In genomic region chr2:117146026-117146425, GRCm38 (mm10) we compare ENCODE assay signal across 22 mouse cellular contexts.
"Had no signal": no experiment of that assay in that cellular context is flagged by ENCODE, and none has a peak within 500 bp of the region (broad histone marks: within the 10 kb centered on the region; RNA-seq: fewer than 3 reads in every experiment).

No protein-coding gene starts in this region.

- H3K27ac ChIP-seq: kidney, postnatal 0 days; left cerebral cortex, adult 2 months; limb, embryonic 12.5 days; limb, embryonic 15.5 days; liver, embryonic 14.5 days; neural tube, embryonic 13.5 days; stomach, postnatal 0 days had no signal

- H3K9me3 ChIP-seq: limb, embryonic 12.5 days; limb, embryonic 15.5 days; neural tube, embryonic 13.5 days had no signal

- ATAC-seq: intestine, postnatal 0 days; liver, postnatal 0 days had no signal

- H3K9ac ChIP-seq: limb, embryonic 12.5 days; limb, embryonic 15.5 days; liver, embryonic 14.5 days; liver, postnatal 0 days; lung, embryonic 14.5 days; neural tube, embryonic 13.5 days had no signal

- H3K36me3 ChIP-seq: limb, embryonic 12.5 days; limb, embryonic 15.5 days; neural tube, embryonic 13.5 days had no signal

- DNase-seq: kidney, postnatal 25 days; layer of hippocampus, postnatal 36 days; left cerebral cortex, postnatal 4 days; liver, postnatal 0 days; lung, embryonic 14.5 days; lung, postnatal 10 days; lung, postnatal 4 days; midbrain, embryonic 14.5 days; thymus, adult 2 months; thymus, postnatal 14 days; thymus, postnatal 4 days had no signal

- H3K27me3 ChIP-seq: limb, embryonic 12.5 days; limb, embryonic 15.5 days; neural tube, embryonic 13.5 days had no signal

- H3K4me3 ChIP-seq: left cerebral cortex, adult 2 months; limb, embryonic 12.5 days; limb, embryonic 15.5 days; myocyte; neural tube, embryonic 13.5 days had no signal

- H3K4me2 ChIP-seq: limb, embryonic 12.5 days; limb, embryonic 15.5 days; liver, embryonic 11.5 days; lung, embryonic 14.5 days; midbrain, embryonic 11.5 days; neural tube, embryonic 13.5 days had no signal

- H3K4me1 ChIP-seq: limb, embryonic 12.5 days had no signal
